10 mouse cellular contexts compared by ENCODE assay signal in genomic region chr2:126553291-126553639, GRCm38 (mm10). TPM values are rescaled to one million over a fixed set of nuclear protein-coding genes. Genes with fewer than 3 reads are reported as not detected.
DNase-seq lines count a peak whose midpoint lies in the region; ATAC-seq and TF ChIP-seq lines count a peak whose summit lies in the region.
"Had no signal": no experiment of that assay in that cellular context is flagged by ENCODE, and none has a peak within 500 bp of the region (broad histone marks: within the 10 kb centered on the region; RNA-seq: fewer than 3 reads in every experiment).

No protein-coding gene starts in this region.

- H3K9me3 ChIP-seq in megakaryocyte, embryonic 14.5 days = peaks cover 8% of the 10 kb centered on the region; the same call in 1 of the 2 replicates
- no peaks in the 10 kb centered on the region for H3K9me3 ChIP-seq in limb, embryonic 13.5 days
- H3K9me3 ChIP-seq in stomach, embryonic 16.5 days (replicated peaks; ENCODE audit: control insufficient read depth, low read length) = no peaks in the 10 kb centered on the region

- H3K27ac ChIP-seq in cerebellum, adult 2 months (ENCODE audit: insufficient read depth, low read length) = no peak overlapping the region
- no peak overlapping the region for H3K27ac ChIP-seq in limb, embryonic 13.5 days
- H3K27ac ChIP-seq in stomach, embryonic 16.5 days (ENCODE audit: low read length) = no peak overlapping the region

- DNase-seq in cerebellum, adult 2 months = peak in 1 of 2 experiments; percentile 3
- no peak for DNase-seq in urinary bladder, postnatal 10 days (ENCODE audit: low spot score)
- no peak for DNase-seq in gastrocnemius, adult 18-20 months (ENCODE audit: low spot score)

- WGBS in cerebellum, adult 2 months = 3% methylated on average over 26 of the region's 26 CpGs
- 2% methylated on average over 26 of the region's 26 CpGs for WGBS in limb, embryonic 13.5 days
- WGBS in stomach, embryonic 16.5 days = 3% methylated on average over 26 of the region's 26 CpGs

- H3K4me2 ChIP-seq in limb, embryonic 13.5 days (replicated peaks) = peak overlapping the region; percentile 99
- peak overlapping the region; percentile 95 for H3K4me2 ChIP-seq in stomach, embryonic 16.5 days (ENCODE audit: low read depth, low read length)

- no peak for ATAC-seq in cerebellum, adult (ENCODE audit: insufficient number of reproducible peaks, low FRiP score, low TSS enrichment)
- no peak for ATAC-seq in megakaryocyte, adult 5-6 weeks (ENCODE audit: poor library complexity, severe bottlenecking)
- no peak for ATAC-seq in limb, embryonic 13.5 days (ENCODE audit: low FRiP score, low read depth)
- ATAC-seq in stomach, embryonic 16.5 days (ENCODE audit: insufficient read depth, low FRiP score) = 0 out of 2 replicates have a peak, but pooled peaks have one; percentile 25

- no peak for TF ChIP-seq POLR2A in cerebellum, adult 2 months (IDR thresholded peaks at IDR 0.05; ENCODE audit: borderline replicate concordance, insufficient read depth, low read length)

- peak overlapping the region; percentile 62 for H3K9ac ChIP-seq in limb, embryonic 13.5 days
- H3K9ac ChIP-seq in stomach, embryonic 16.5 days (ENCODE audit: low read length) = peak overlapping the region; percentile 60

- H3K36me3 ChIP-seq in megakaryocyte, embryonic 14.5 days (replicated peaks; ENCODE audit: low read length) = no peaks in the 10 kb centered on the region
- H3K36me3 ChIP-seq in limb, embryonic 13.5 days = no peaks in the 10 kb centered on the region
- H3K36me3 ChIP-seq in stomach, embryonic 16.5 days (ENCODE audit: control insufficient read depth, insufficient read depth, low read length) = no peaks in the 10 kb centered on the region

- H3K4me1 ChIP-seq in cerebellum, adult 2 months (ENCODE audit: control insufficient read depth, insufficient read depth, low read length) = 0 out of 2 replicates have a peak, but pooled peaks cover 2% of the 10 kb centered on the region
- peaks cover 26% of the 10 kb centered on the region for H3K4me1 ChIP-seq in megakaryocyte, embryonic 14.5 days
- peaks cover 15% of the 10 kb centered on the region for H3K4me1 ChIP-seq in limb, embryonic 13.5 days
- peaks cover 6% of the 10 kb centered on the region; the same call in 1 of the 2 replicates for H3K4me1 ChIP-seq in stomach, embryonic 16.5 days (ENCODE audit: control insufficient read depth, insufficient read depth, low read length)

- peak overlapping the region; percentile 39 for H3K4me3 ChIP-seq in cerebellum, adult 2 months (replicated peaks; ENCODE audit: insufficient read depth, low read depth, low read length)
- peak overlapping the region; percentile 90 for H3K4me3 ChIP-seq in megakaryocyte, embryonic 14.5 days (replicated peaks)
- peak overlapping the region; percentile 57 for H3K4me3 ChIP-seq in limb, embryonic 13.5 days
- H3K4me3 ChIP-seq in stomach, embryonic 16.5 days (replicated peaks; ENCODE audit: low read length) = peak overlapping the region; percentile 58
- H3K4me3 ChIP-seq: myocyte had no signal

- H3K27me3 ChIP-seq in cerebellum, adult 2 months (ENCODE audit: control insufficient read depth, insufficient read depth, low read length) = no peaks in the 10 kb centered on the region; the same call in 1 of the 2 replicates
- peaks cover 66% of the 10 kb centered on the region for H3K27me3 ChIP-seq in megakaryocyte, embryonic 14.5 days (replicated peaks)
- H3K27me3 ChIP-seq in limb, embryonic 13.5 days = peaks cover 76% of the 10 kb centered on the region
- peaks cover 37% of the 10 kb centered on the region for H3K27me3 ChIP-seq in stomach, embryonic 16.5 days (ENCODE audit: control insufficient read depth, insufficient read depth, low read length)

- TF ChIP-seq CTCF in cerebellum, adult 2 months (IDR thresholded peaks at IDR 0.05; ENCODE audit: borderline replicate concordance, insufficient read depth, low read depth, low read length) = no peak

RNA-seq across cellular contexts. Expression of gene Slc27a2, which starts 1.1 kb away (rescaled TPM):
- polyA plus RNA-seq in cerebellum, adult 2 months (2012; rRNA removed) = 6.6 and 9.4 TPM in 2 replicates
- not detected in 2 replicates for polyA plus RNA-seq in megakaryocyte, embryonic 14.5 days (2012; ENCODE audit: insufficient read depth, low replicate concordance)
- not detected in 2 replicates for total RNA-seq in megakaryocyte, adult 5-6 weeks (2015)
- 0.07 and 0.53 TPM in 2 replicates for total RNA-seq in megakaryocyte, adult 5-6 weeks (2017)
- polyA plus RNA-seq in limb, embryonic 13.5 days (2015; fragmentation: Nextera tagmentation; extraction: Ambion mirVana) = 0.73 and 0.83 TPM in 2 replicates
- polyA plus RNA-seq in stomach, embryonic 16.5 days (2015; fragmentation: Nextera tagmentation; extraction: Ambion mirVana) = 5.2 and 6.2 TPM in 2 replicates
- under 1 TPM; 0.66 to 0.78 TPM for total RNA-seq in gastrocnemius, adult 18-20 months (2021)
- polyA plus RNA-seq: C2C12, myocyte had no signal

RNA-seq across cellular contexts. Expression of gene Atp8b4, which starts 52.8 kb away (rescaled TPM):
- polyA plus RNA-seq in cerebellum, adult 2 months (2012; rRNA removed) = 0.02 TPM in 2 replicates
- polyA plus RNA-seq in megakaryocyte, embryonic 14.5 days (2012; ENCODE audit: insufficient read depth, low replicate concordance) = 0.38 TPM in 2 replicates
- 108 TPM in 2 replicates for total RNA-seq in megakaryocyte, adult 5-6 weeks (2015)
- total RNA-seq in megakaryocyte, adult 5-6 weeks (2017) = 123 and 127 TPM in 2 replicates
- 0.22 and 0.41 TPM in 2 replicates for polyA plus RNA-seq in limb, embryonic 13.5 days (2015; fragmentation: Nextera tagmentation; extraction: Ambion mirVana)
- polyA plus RNA-seq in stomach, embryonic 16.5 days (2015; fragmentation: Nextera tagmentation; extraction: Ambion mirVana) = 0.66 and 0.99 TPM in 2 replicates
- under 1 TPM; 0.11 to 0.17 TPM for total RNA-seq in gastrocnemius, adult 18-20 months (2021)

Comparison
In these comparisons a context has a peak if more than half of its experiments do, and no peak if none do; other contexts are left out.
1. H3K4me3 ChIP-seq: peak in every context shown above with its lines; median percentile 90 in megakaryocyte, embryonic 14.5 days; 58 in stomach, embryonic 16.5 days; 57 in limb, embryonic 13.5 days; 39 in cerebellum, adult 2 months.